Mouse (Mus musculus) liver, embryonic 14.5 days (tissue): ENCODE measurements at regions not wholly inside any gene's neighbourhood (a gene's known extent, or its start where the extent isn't known, plus 50 kb on each side); places are given as distances from the start of the nearest gene placed in this dataset.

Source experiments
- ATAC-seq: fragments of 200-750 bp; cut with Nextera tagmentation; 2 replicates; pipeline ENCODE4 v1.8.0; 2017; ENCODE audit warnings: moderate number of reproducible peaks, mild to moderate bottlenecking, moderate library complexity; ENCODE audit not compliant: insufficient read depth
- DNase-seq, 3 experiments: peaks; one replicate each; pipeline ENCODE4 v3.0.0-alpha.2; 2012 to 2013; ENCODE audit warnings: low read depth in 3 of 3, low spot score in 3 of 3
- H3K27ac ChIP-seq: fragments of 300-500 bp; sonication (generic); 2 replicates; pipeline ENCODE4 v1.5.1; 2014; ENCODE audit warnings: moderate library complexity, mild to moderate bottlenecking, control low read depth, inconsistent platforms
- H3K27me3 ChIP-seq: fragments of 300-500 bp; sonication (generic); 2 replicates; pipeline ENCODE4 v1.6.1; 2014; ENCODE audit warnings: mild to moderate bottlenecking, low read length, moderate library complexity; ENCODE audit not compliant: control insufficient read depth, insufficient read depth
- H3K36me3 ChIP-seq: fragments of 300-500 bp; sonication (generic); replicated peaks from 2 replicates; pipeline ENCODE4 v1.6.1; 2014; ENCODE audit warnings: low read depth; ENCODE audit not compliant: control insufficient read depth, insufficient read depth
- H3K4me1 ChIP-seq, 2 experiments: fragments of 200-500 bp in 1 of 2; fragments of 300-500 bp in 1 of 2; sonication (generic) in 1 of 2; replicated peaks; 2 replicates each; pipeline ENCODE4 v1.6.1; 2012 to 2014; ENCODE audit warnings: antibody characterized with exemption in 1 of 2, inconsistent platforms in 1 of 2, low read length in 1 of 2; ENCODE audit not compliant: control insufficient read depth in 2 of 2, insufficient read depth in 2 of 2
- H3K4me2 ChIP-seq: fragments of 300-500 bp; sonication (generic); 2 replicates; pipeline ENCODE4 v1.6.1; 2014; ENCODE audit warnings: low read depth, mild to moderate bottlenecking, control low read depth, moderate library complexity
- H3K4me3 ChIP-seq, 2 experiments: fragments of 200-500 bp in 1 of 2; fragments of 300-500 bp in 1 of 2; sonication (generic) in 1 of 2; 2 replicates each; pipeline ENCODE4 v1.5.1; 2012 to 2014; ENCODE audit warnings: low read depth in 2 of 2, low read length in 2 of 2, mild to moderate bottlenecking in 2 of 2, control low read depth in 1 of 2, inconsistent platforms in 1 of 2, moderate library complexity in 1 of 2; ENCODE audit not compliant: insufficient read depth in 1 of 2
- H3K9ac ChIP-seq: fragments of 300-500 bp; sonication (generic); replicated peaks from 2 replicates; pipeline ENCODE4 v1.6.1; 2014; ENCODE audit warnings: mild to moderate bottlenecking, control low read depth, moderate library complexity
- H3K9me3 ChIP-seq: fragments of 300-500 bp; sonication (generic); 2 replicates; pipeline ENCODE4 v1.6.1; 2016; ENCODE audit warnings: low read length, mixed read lengths; ENCODE audit not compliant: control insufficient read depth
- CTCF ChIP-seq: IDR thresholded peaks from 2 replicates; pipeline ENCODE4 v1.5.1; 2016; ENCODE audit warnings: antibody characterized with exemption, low read depth, control low read depth
- EP300 ChIP-seq: IDR thresholded peaks from 2 replicates; pipeline ENCODE4 v1.6.1; 2016; ENCODE audit warnings: antibody characterized with exemption, low read depth
- WGBS: fragments of 180-500 bp; shearing (Covaris S2); extraction: QIAGEN DNeasy Blood & Tissue Kit; methylation state at CpG from one replicate; pipeline ENCODE4 v1.1.7; 2014; ENCODE audit not compliant: insufficient replicate concordance; 5-methylcytosine and 5-hydroxymethylcytosine counted together

- no peaks in the 10 kb centered on the region for H3K9me3 ChIP-seq
- no peak for DNase-seq
- H3K27ac ChIP-seq = no peak overlapping the region
- WGBS = 38% methylated on average over 1 of the region's 1 CpGs
- H3K9ac ChIP-seq = no peak overlapping the region
- H3K27me3 ChIP-seq = no peaks in the 10 kb centered on the region
- ATAC-seq = no peak
- no peak overlapping the region for H3K4me3 ChIP-seq
- H3K4me2 ChIP-seq = no peak overlapping the region
- no peak for TF ChIP-seq EP300
- TF ChIP-seq CTCF = no peak
- no peaks in the 10 kb centered on the region for H3K4me1 ChIP-seq
- H3K36me3 ChIP-seq = no peaks in the 10 kb centered on the region
Measured at GRCm38 (mm10) chr1:186417101-186417500, 288.7 kb downstream of the Tgfb2 start.

GRCm38 (mm10) chr1:186415321-186415720, 290.5 kb downstream of the Tgfb2 start:
- no peak for DNase-seq
- H3K36me3 ChIP-seq = no peaks in the 10 kb centered on the region
- no peak for TF ChIP-seq EP300
- no peak for TF ChIP-seq CTCF
- ATAC-seq = no peak
- H3K27me3 ChIP-seq = no peaks in the 10 kb centered on the region
- WGBS = 60% methylated on average over 4 of the region's 4 CpGs
- no peaks in the 10 kb centered on the region for H3K9me3 ChIP-seq
- no peak overlapping the region for H3K4me3 ChIP-seq
- H3K9ac ChIP-seq = no peak overlapping the region
- no peak overlapping the region for H3K27ac ChIP-seq
- no peaks in the 10 kb centered on the region for H3K4me1 ChIP-seq
- no peak overlapping the region for H3K4me2 ChIP-seq

- no peak overlapping the region for H3K9ac ChIP-seq
- H3K9me3 ChIP-seq = no peaks in the 10 kb centered on the region
- H3K27me3 ChIP-seq = no peaks in the 10 kb centered on the region
- no peak overlapping the region for H3K4me2 ChIP-seq
- no peak for DNase-seq
- no peak overlapping the region for H3K27ac ChIP-seq
- ATAC-seq = no peak
- no peaks in the 10 kb centered on the region for H3K4me1 ChIP-seq
- 86% methylated on average over 6 of the region's 6 CpGs for WGBS
- TF ChIP-seq CTCF = no peak
- TF ChIP-seq EP300 = no peak
- no peak overlapping the region for H3K4me3 ChIP-seq
- H3K36me3 ChIP-seq = no peaks in the 10 kb centered on the region
Measured at GRCm38 (mm10) chr1:186413886-186414245, 291.9 kb downstream of the Tgfb2 start.

- Histone ChIP-seq H3K4me3 (no peak overlapping the region), H3K27me3 (no peaks in the 10 kb centered on the region), H3K4me1 (no peaks in the 10 kb centered on the region), H3K27ac (no peak overlapping the region), H3K36me3 (no peaks in the 10 kb centered on the region), H3K9me3 (no peaks in the 10 kb centered on the region), H3K9ac (no peak overlapping the region), H3K4me2 (no peak overlapping the region)
- no peak for DNase-seq
- ATAC-seq = no peak
- 61% methylated on average over 21 of the region's 21 CpGs for WGBS
- TF ChIP-seq EP300 (no peak), CTCF (no peak)
Measured at GRCm38 (mm10) chr1:186413064-186413885, 292.5 kb downstream of the Tgfb2 start.

DNA sequence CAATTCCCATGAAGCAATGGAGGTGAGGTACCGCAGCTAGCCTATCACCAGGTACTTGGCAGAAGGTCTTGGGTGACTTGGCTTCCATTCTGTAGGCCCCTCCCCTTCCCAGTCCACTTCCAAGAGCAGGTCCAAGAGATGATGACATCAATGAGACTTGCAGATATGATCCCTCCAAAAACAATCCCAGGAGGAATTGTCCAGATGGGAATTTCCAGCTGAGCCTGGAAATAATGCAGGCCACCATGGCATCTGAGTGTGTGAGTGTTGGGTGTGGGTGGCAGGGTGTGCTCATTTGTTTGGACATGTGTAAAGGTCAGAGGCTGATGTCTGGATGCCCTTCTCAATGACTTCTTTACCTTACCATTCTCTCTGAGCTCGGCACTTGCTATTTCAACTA, 293.5 kb downstream of the Tgfb2 start:
- H3K4me1 ChIP-seq = no peaks in the 10 kb centered on the region

More for the DNA sequence above, 293.5 kb downstream of the Tgfb2 start:
- Histone ChIP-seq H3K36me3 (no peaks in the 10 kb centered on the region), H3K4me3 (no peak overlapping the region), H3K27ac (no peak overlapping the region), H3K4me2 (no peak overlapping the region), H3K9ac (no peak overlapping the region), H3K9me3 (no peaks in the 10 kb centered on the region), H3K27me3 (no peaks in the 10 kb centered on the region)
- DNase-seq (no peak), ATAC-seq (no peak)
- 68% methylated on average over 2 of the region's 2 CpGs for WGBS
- no peak for TF ChIP-seq CTCF
- no peak for TF ChIP-seq EP300
